Mouse (Mus musculus) myocyte (in vitro differentiated cells): ENCODE measurements at regions not wholly inside any gene's neighbourhood (a gene's known extent, or its start where the extent isn't known, plus 50 kb on each side); places are given as distances from the start of the nearest gene placed in this dataset.

ENCODE experiments used
- H3K27me3 ChIP-seq: one replicate; pipeline ENCODE4 v1.6.1; 2011; ENCODE audit not compliant: control insufficient read depth, insufficient read depth, insufficient read length
- H3K36me3 ChIP-seq: one replicate; pipeline ENCODE4 v1.6.1; 2011; ENCODE audit not compliant: control insufficient read depth, insufficient read depth
- H3K4me2 ChIP-seq: one replicate; pipeline ENCODE4 v1.6.1; 2011; ENCODE audit warnings: low read depth, control low read depth
- H3K4me3 ChIP-seq: one replicate; pipeline ENCODE4 v1.5.1; 2011; ENCODE audit warnings: mild to moderate bottlenecking, control low read depth, moderate library complexity
- H3K79me2 ChIP-seq: one replicate; pipeline ENCODE4 v1.6.1; 2011; ENCODE audit not compliant: control insufficient read depth, insufficient read depth
- H3ac ChIP-seq: one replicate; pipeline ENCODE4 v1.6.1; 2011; ENCODE audit not compliant: control insufficient read depth, insufficient read length
- CEBPB ChIP-seq: IDR thresholded peaks from 2 replicates; pipeline ENCODE4 v1.6.1; 2011; ENCODE audit warnings: mild to moderate bottlenecking, moderate library complexity; ENCODE audit not compliant: poor library complexity, insufficient read depth, severe bottlenecking
- E2F4 ChIP-seq: IDR thresholded peaks from one replicate; pipeline ENCODE4 v1.6.1; 2011; ENCODE audit warnings: mild to moderate bottlenecking, control low read depth, moderate library complexity; ENCODE audit not compliant: insufficient read depth
- MAX ChIP-seq: IDR thresholded peaks from one replicate; pipeline ENCODE4 v1.6.1; 2011; ENCODE audit warnings: low read depth, mild to moderate bottlenecking, control low read depth
- MYOD1 ChIP-seq, 3 experiments: IDR thresholded peaks; one replicate each; pipeline ENCODE4 v1.6.1; 2011; ENCODE audit warnings: control low read depth in 2 of 3, low read depth in 2 of 3, mild to moderate bottlenecking in 2 of 3, moderate library complexity in 1 of 3; ENCODE audit not compliant: insufficient read length in 2 of 3, control insufficient read depth in 1 of 3
- MYOG ChIP-seq, 3 experiments: IDR thresholded peaks; one replicate each; pipeline ENCODE4 v1.6.1; 2011; ENCODE audit warnings: control low read depth in 2 of 3, low read depth in 2 of 3, mild to moderate bottlenecking in 2 of 3; ENCODE audit not compliant: insufficient read length in 2 of 3, control insufficient read depth in 1 of 3, insufficient read depth in 1 of 3
- POLR2A ChIP-seq: IDR thresholded peaks from one replicate; pipeline ENCODE4 v1.6.1; 2011; ENCODE audit warnings: low read depth, mild to moderate bottlenecking, control low read depth, moderate library complexity; ENCODE audit not compliant: insufficient read length
- POLR2AphosphoS2 ChIP-seq: IDR thresholded peaks from one replicate; pipeline ENCODE4 v1.6.1; 2011; ENCODE audit warnings: low read depth, control low read depth; ENCODE audit not compliant: insufficient read length
- REST ChIP-seq: IDR thresholded peaks from one replicate; pipeline ENCODE4 v1.6.1; 2011; ENCODE audit warnings: mild to moderate bottlenecking, control low read depth, moderate library complexity; ENCODE audit not compliant: insufficient read depth, insufficient read length
- SRF ChIP-seq: IDR thresholded peaks from one replicate; pipeline ENCODE4 v1.6.1; 2011; ENCODE audit warnings: low read depth; ENCODE audit not compliant: control insufficient read depth, insufficient read length
- TCF12 ChIP-seq: IDR thresholded peaks from one replicate; pipeline ENCODE4 v1.6.1; 2011; ENCODE audit warnings: mild to moderate bottlenecking, control low read depth; ENCODE audit not compliant: poor library complexity, insufficient read depth, severe bottlenecking
- TCF3 ChIP-seq: IDR thresholded peaks from one replicate; pipeline ENCODE4 v1.6.1; 2011; ENCODE audit warnings: low read depth, control low read depth; ENCODE audit not compliant: insufficient read length
- USF1 ChIP-seq: IDR thresholded peaks from one replicate; pipeline ENCODE4 v1.6.1; 2011; ENCODE audit warnings: low read depth, mild to moderate bottlenecking, control low read depth, moderate library complexity

DNA sequence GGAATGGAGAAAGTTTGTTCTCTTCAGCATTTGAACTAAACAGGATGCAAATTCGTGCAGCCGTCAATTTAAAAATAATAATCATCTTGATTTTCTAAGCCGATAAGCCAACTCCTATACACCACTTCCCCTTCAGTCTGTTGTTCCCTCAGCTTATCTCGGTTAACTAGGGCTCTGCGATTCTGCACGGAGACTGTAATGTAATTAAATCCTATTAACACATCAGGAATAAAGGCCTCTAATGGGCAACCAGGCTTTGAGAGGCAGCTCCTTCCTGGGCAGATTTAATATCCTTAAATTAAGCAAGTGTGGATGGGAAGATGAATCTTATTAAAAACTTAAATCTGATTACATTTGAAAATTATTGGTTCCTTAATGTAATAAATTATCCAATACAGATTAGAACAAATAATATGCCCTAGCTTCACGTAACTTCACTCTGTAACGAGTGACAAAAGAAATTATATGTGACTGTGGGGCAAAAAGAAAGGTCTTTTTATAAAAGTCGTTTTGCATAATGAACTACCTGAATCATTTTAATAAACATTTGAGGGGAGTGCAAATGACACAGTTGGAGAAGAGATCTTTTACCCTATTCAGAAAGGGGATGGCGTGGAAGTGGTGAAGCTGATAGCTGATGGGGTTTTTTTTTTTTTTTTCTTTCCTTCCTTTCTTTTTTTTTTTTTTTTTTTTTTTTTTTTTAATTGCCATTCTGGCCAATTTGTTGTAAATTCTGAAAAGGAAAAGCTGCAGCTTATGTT is 188.5 kb downstream of the Rwdd3 start:
- H3K27me3 ChIP-seq: no peaks in the 10 kb centered on the region
- no peak overlapping the region for H3ac ChIP-seq
- H3K4me2 ChIP-seq: no peak overlapping the region
- no peak for TF ChIP-seq USF1
- TF ChIP-seq SRF: no peak
- no peak for TF ChIP-seq MYOG (IDR thresholded peaks at IDR 0.05; ENCODE audit: control insufficient read depth in 1 of 3, insufficient read depth in 1 of 3, insufficient read length in 2 of 3, low read depth in 2 of 3)
- no peak for TF ChIP-seq TCF12
- TF ChIP-seq MYOD1 (IDR thresholded peaks at IDR 0.05; ENCODE audit: control insufficient read depth in 1 of 3, insufficient read length in 2 of 3, low read depth in 2 of 3): no peak
- TF ChIP-seq POLR2A: no peak
- no peak for TF ChIP-seq E2F4
- TF ChIP-seq TCF3: no peak
- no peak for TF ChIP-seq CEBPB
- no peak for TF ChIP-seq MAX
- TF ChIP-seq POLR2AphosphoS2: no peak
- no peak for TF ChIP-seq REST
- H3K4me3 ChIP-seq: no peak overlapping the region
- H3K36me3 ChIP-seq: no peaks in the 10 kb centered on the region
- H3K79me2 ChIP-seq: no peaks in the 10 kb centered on the region

DNA sequence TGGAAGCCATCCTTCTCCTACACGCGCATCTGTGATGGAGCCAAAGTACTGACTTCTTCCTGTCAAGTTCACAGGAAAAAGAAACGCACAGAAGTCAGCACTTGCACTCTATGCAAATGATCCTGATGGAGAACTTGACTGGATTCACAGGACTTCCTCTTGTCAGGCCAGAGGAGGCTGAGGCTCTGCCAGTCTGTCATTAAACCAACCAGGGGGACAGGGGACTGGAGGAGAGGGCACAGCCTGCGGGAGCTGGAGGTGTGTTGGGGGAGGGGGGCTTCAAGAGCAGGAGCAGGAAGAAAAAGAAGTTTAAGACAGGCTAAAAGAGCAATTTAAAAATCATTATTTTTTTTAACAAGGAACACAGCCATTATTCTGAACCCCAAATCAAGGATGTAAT is 189.3 kb downstream of the Rwdd3 start:
- Histone ChIP-seq H3K36me3 (no peaks in the 10 kb centered on the region), H3K27me3 (no peaks in the 10 kb centered on the region), H3ac (no peak overlapping the region), H3K79me2 (no peaks in the 10 kb centered on the region), H3K4me3 (no peak overlapping the region), H3K4me2 (no peak overlapping the region)
- TF ChIP-seq POLR2A: no peak
- TF ChIP-seq E2F4: no peak
- no peak for TF ChIP-seq MAX
- no peak for TF ChIP-seq REST
- TF ChIP-seq CEBPB: no peak
- TF ChIP-seq USF1: no peak
- no peak for TF ChIP-seq SRF
- TF ChIP-seq TCF3: no peak

DNA sequence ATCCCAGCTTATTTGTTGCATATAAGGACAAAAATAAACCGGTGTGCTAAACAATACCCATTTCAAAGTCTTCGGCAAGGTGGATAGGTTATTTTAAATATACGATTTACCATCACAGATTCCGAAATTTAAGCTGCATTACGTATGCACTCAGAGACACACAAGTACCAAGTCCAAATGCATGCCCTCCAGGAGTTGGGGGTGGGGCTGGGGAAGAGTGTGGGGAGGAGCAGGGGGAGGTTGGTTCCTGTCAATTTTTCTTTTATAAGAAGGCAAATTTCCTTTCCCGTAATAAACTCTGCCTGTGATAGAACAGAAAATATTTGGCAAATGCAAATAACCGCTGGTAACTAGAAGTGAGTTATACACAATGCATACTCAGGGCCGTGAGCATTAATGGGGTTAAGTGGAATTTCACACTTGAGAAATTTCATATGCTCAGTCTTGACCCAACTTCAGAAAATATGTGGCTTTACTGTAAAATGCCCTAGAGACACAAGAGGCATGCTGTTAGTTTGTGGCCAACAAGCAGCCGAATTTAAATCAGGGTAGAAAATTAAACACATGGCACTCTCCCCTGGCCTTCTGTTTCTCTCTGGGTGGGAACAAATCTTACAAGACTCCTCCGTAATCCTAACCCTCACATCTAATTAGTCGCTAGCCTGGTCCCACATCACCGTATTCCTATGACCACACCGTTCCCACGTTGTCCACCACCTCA is 200.6 kb downstream of the Rwdd3 start:
- H3K4me3 ChIP-seq: no peak overlapping the region
- no peaks in the 10 kb centered on the region for H3K36me3 ChIP-seq
- H3ac ChIP-seq: no peak overlapping the region
- no peak overlapping the region for H3K4me2 ChIP-seq
- H3K79me2 ChIP-seq: no peaks in the 10 kb centered on the region
- H3K27me3 ChIP-seq: no peaks in the 10 kb centered on the region
- TF ChIP-seq SRF (no peak), USF1 (no peak), MYOD1 (IDR thresholded peaks at IDR 0.05; ENCODE audit: control insufficient read depth in 1 of 3, insufficient read length in 2 of 3, low read depth in 2 of 3) (no peak)

DNA sequence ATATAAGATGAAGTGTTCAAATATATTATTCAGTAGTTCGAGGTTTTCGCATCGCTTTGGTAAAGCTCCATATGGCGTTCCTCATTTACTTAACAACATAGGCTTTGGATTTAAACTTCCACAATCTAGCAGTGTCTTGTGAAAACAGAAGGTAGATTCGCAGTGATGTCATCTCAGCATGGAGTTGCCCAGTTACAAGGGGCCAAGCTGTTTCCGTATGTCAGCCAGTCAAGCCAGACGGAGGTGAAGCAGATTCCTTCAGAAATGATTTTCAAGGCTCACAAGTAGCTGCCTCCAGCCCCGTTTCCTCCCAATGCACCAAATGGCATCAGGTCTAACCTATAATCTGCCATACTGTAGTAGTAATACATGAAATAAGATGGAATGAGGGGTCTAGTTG is 224.6 kb downstream of the Rwdd3 start:
- Histone ChIP-seq H3K4me2 (no peak overlapping the region), H3K27me3 (no peaks in the 10 kb centered on the region), H3K36me3 (no peaks in the 10 kb centered on the region), H3K4me3 (no peak overlapping the region), H3K79me2 (no peaks in the 10 kb centered on the region), H3ac (no peak overlapping the region)
- TF ChIP-seq SRF (no peak), REST (no peak), TCF12 (no peak), MAX (no peak), E2F4 (no peak), TCF3 (no peak), CEBPB (no peak), POLR2A (no peak), POLR2AphosphoS2 (no peak), MYOG (IDR thresholded peaks at IDR 0.05; ENCODE audit: control insufficient read depth in 1 of 3, insufficient read depth in 1 of 3, insufficient read length in 2 of 3, low read depth in 2 of 3) (no peak), USF1 (no peak), MYOD1 (IDR thresholded peaks at IDR 0.05; ENCODE audit: control insufficient read depth in 1 of 3, insufficient read length in 2 of 3, low read depth in 2 of 3) (no peak)

DNA sequence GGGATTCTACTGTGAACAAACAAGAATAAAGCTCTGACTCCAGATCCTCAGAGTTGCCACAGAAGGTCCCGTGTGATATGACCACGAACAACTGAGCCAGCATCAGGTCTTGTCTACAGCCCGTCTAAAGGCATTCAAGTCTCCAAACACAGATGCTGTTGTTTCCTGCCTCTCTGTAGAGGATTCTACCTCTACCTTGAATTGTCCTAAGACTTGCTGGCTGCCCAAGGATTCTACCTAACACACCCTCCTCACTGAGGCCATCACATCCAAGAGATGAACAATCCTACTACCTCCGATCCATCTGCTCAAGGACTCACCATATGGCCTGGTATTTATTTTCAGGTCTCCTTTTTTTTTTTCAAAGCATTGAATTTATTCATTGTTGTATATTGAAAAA is 237.1 kb downstream of the Rwdd3 start:
- Histone ChIP-seq H3K79me2 (no peaks in the 10 kb centered on the region), H3K4me2 (no peak overlapping the region), H3K36me3 (no peaks in the 10 kb centered on the region), H3K27me3 (no peaks in the 10 kb centered on the region), H3K4me3 (no peak overlapping the region), H3ac (no peak overlapping the region)
- no peak for TF ChIP-seq REST
- no peak for TF ChIP-seq CEBPB
- no peak for TF ChIP-seq TCF12
- TF ChIP-seq E2F4: no peak
- no peak for TF ChIP-seq MYOD1 (IDR thresholded peaks at IDR 0.05; ENCODE audit: control insufficient read depth in 1 of 3, insufficient read length in 2 of 3, low read depth in 2 of 3)
